ENCODE assay signal across 9 mouse cellular contexts in the genomic region with DNA sequence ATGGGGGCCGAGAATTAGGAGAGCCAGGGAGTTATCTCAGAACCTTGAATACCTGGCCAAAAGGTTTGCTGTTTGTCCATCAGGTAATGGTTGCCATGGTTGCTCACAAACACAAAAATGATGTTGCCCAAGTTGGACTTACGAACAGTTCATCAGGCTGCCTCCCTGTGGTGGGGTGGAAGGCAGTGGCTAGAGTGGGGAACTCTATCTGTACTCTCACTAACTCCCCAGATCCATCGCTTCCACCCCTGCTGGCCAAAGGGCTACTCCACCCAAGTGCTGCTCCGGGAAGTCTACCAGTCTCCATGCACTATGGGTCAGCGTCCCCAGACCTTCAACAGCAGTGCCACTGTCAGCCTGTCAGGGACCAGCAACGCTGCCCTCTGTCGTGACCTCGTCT. TPM values are rescaled to one million over a fixed set of nuclear protein-coding genes. Genes with fewer than 3 reads are reported as not detected.
DNase-seq lines count a peak whose midpoint lies in the region; ATAC-seq lines count a peak whose summit lies in the region.
"Had no signal": no experiment of that assay in that cellular context is flagged by ENCODE, and none has a peak within 500 bp of the region (broad histone marks: within the 10 kb centered on the region; RNA-seq: fewer than 3 reads in every experiment).

Gene Npdc1, plus strand, starts transcription at position 301 of the 400 bp plus-strand sequence.

- H3K4me3 ChIP-seq in embryonic facial prominence, embryonic 12.5 days: no peak within 1 kb of the TSS
- no peak within 1 kb of the TSS for H3K4me3 ChIP-seq in heart, embryonic 14.5 days (ENCODE audit: control insufficient read depth in 1 of 2, insufficient read depth in 1 of 2, low read depth in 1 of 2, low read length in 2 of 2)
- H3K4me3 ChIP-seq: liver, embryonic 15.5 days had no signal

- H3K27me3 ChIP-seq in embryonic facial prominence, embryonic 12.5 days: peaks cover 100% of the 10 kb centered on the region
- peaks cover 96% of the 10 kb centered on the region for H3K27me3 ChIP-seq in heart, embryonic 14.5 days (ENCODE audit: control insufficient read depth, insufficient read depth, low read length)

- H3K4me1 ChIP-seq in embryonic facial prominence, embryonic 12.5 days: peaks cover 19% of the 10 kb centered on the region; the same call in 1 of the 2 replicates
- peaks cover 9 to 24% of the 10 kb centered on the region in 2 experiments for H3K4me1 ChIP-seq in heart, embryonic 14.5 days (ENCODE audit: control insufficient read depth in 2 of 2, insufficient read depth in 2 of 2, low read length in 2 of 2)

- intact Hi-C loops in left cerebral cortex, postnatal 25 days (cut with DNase I): no loop called here

- no peaks in the 10 kb centered on the region for H3K36me3 ChIP-seq in embryonic facial prominence, embryonic 12.5 days
- H3K36me3 ChIP-seq in heart, embryonic 14.5 days (ENCODE audit: control insufficient read depth, insufficient read depth, low read length): no peaks in the 10 kb centered on the region
- H3K36me3 ChIP-seq: liver, embryonic 15.5 days had no signal

- ATAC-seq in embryonic facial prominence, embryonic 12.5 days (ENCODE audit: insufficient number of reproducible peaks, insufficient read depth, low FRiP score, low TSS enrichment): no peak
- no peak for ATAC-seq in heart, embryonic 14.5 days (ENCODE audit: insufficient number of reproducible peaks, insufficient read depth, low FRiP score, low read depth)
- no peak for ATAC-seq in erythroblast, adult 5-6 weeks (replicated peaks; ENCODE audit: low FRiP score, poor library complexity, severe bottlenecking)
- ATAC-seq in megakaryocyte progenitor cell, adult 5-6 weeks (replicated peaks; ENCODE audit: poor library complexity): no peak

- no peaks in the 10 kb centered on the region for H3K9me3 ChIP-seq in embryonic facial prominence, embryonic 12.5 days
- H3K9me3 ChIP-seq in heart, embryonic 14.5 days (ENCODE audit: control insufficient read depth, low read length): no peaks in the 10 kb centered on the region
- H3K9me3 ChIP-seq: liver, embryonic 15.5 days had no signal

- whole genome bisulfite sequencing in embryonic facial prominence, embryonic 12.5 days: 61% methylated on average over 8 of the region's 8 CpGs
- 53% methylated on average over 8 of the region's 8 CpGs for WGBS in heart, embryonic 14.5 days

- no peak for DNase-seq in layer of hippocampus, adult 8-10 months (ENCODE audit: low spot score in 2 of 2)
- no peak for DNase-seq in layer of hippocampus, adult 11-12 months (ENCODE audit: low spot score)
- DNase-seq in left cerebral cortex, postnatal 25 days (ENCODE audit: low spot score in 2 of 2): no peak
- no peak for DNase-seq in cerebellum, postnatal 36 days

- H3K4me2 ChIP-seq in embryonic facial prominence, embryonic 12.5 days (replicated peaks): no peak within 1 kb of the TSS
- H3K4me2 ChIP-seq in heart, embryonic 14.5 days (ENCODE audit: low read length): no peak within 1 kb of the TSS

- H3K9ac ChIP-seq in embryonic facial prominence, embryonic 12.5 days: no peak within 1 kb of the TSS
- H3K9ac ChIP-seq in heart, embryonic 14.5 days (ENCODE audit: low read length): no peak within 1 kb of the TSS
- H3K9ac ChIP-seq: liver, embryonic 15.5 days had no signal

- no peak within 1 kb of the TSS for H3K27ac ChIP-seq in embryonic facial prominence, embryonic 12.5 days
- no peak within 1 kb of the TSS for H3K27ac ChIP-seq in heart, embryonic 14.5 days (replicated peaks in 1 of 2; ENCODE audit: control insufficient read depth in 1 of 2, insufficient read depth in 1 of 2, low read depth in 2 of 2, low read length in 2 of 2)
- H3K27ac ChIP-seq: liver, embryonic 15.5 days had no signal

RNA-seq across cellular contexts. Expression of gene Npdc1, which starts in this region (rescaled TPM):
- total RNA-seq in layer of hippocampus, adult 8-10 months (2022): 100 to 1,000 TPM; 390 to 435 (median 411) TPM
- polyA plus RNA-seq in embryonic facial prominence, embryonic 12.5 days (2016; fragmentation: Nextera tagmentation; extraction: Ambion mirVana): 47.7 and 60.0 TPM in 2 replicates
- 29.3 and 29.5 TPM in 2 replicates for polyA plus RNA-seq in heart, embryonic 14.5 days (2014; fragmentation: Nextera tagmentation; extraction: Ambion mirVana)
- total RNA-seq in left cerebral cortex, postnatal 25 days (2021): 100 to 1,000 TPM; 331 to 339 TPM
- total RNA-seq in erythroblast, adult 5-6 weeks (2015; ENCODE audit: low replicate concordance): not detected in 2 replicates
- total RNA-seq in erythroblast, adult 5-6 weeks (2017; ENCODE audit: low replicate concordance): not detected in 2 replicates
- total RNA-seq in megakaryocyte progenitor cell, adult 5-6 weeks (2015): 1.5 TPM in 1 of 2 replicates, not detected in the other
- total RNA-seq in megakaryocyte progenitor cell, adult 5-6 weeks (2017): 0.27 TPM in 1 of 2 replicates, not detected in the other

Comparison
In these comparisons a context has a peak if more than half of its experiments do, and no peak if none do; other contexts are left out.
1. RNA of gene Npdc1 (total RNA-seq): 390 to 435 TPM in layer of hippocampus, adult 8-10 months and 331 to 339 TPM in left cerebral cortex, postnatal 25 days; 0.27 to 1.5 TPM in megakaryocyte progenitor cell, adult 5-6 weeks and not detected in erythroblast, adult 5-6 weeks; every median in the first group is over 100 times any median in the second.